Mouse (Mus musculus): ENCODE results near the gene Atg16l1. TPM values are rescaled to one million over a fixed set of nuclear protein-coding genes. Genes with fewer than 3 reads are reported as not detected.

Gene Atg16l1
- polyA plus RNA-seq, 2 experiments: 10.9 to 13.4 TPM

- TF ChIP-seq CTCF (IDR thresholded peaks at IDR 0.05; ENCODE audit: low read depth) (no peak), EP300 (IDR thresholded peaks at IDR 0.05; ENCODE audit: low read depth) (no peak)
- Histone ChIP-seq H3K4me3 (ENCODE audit: insufficient read depth in 1 of 2, low read depth in 2 of 2, low read length in 2 of 2) (no peak overlapping the region), H3K9me3 (ENCODE audit: control insufficient read depth, low read length) (no peaks in the 10 kb centered on the region), H3K4me1 (replicated peaks; ENCODE audit: control insufficient read depth in 2 of 2, insufficient read depth in 2 of 2, low read length in 1 of 2) (no peaks in the 10 kb centered on the region), H3K27ac (no peak overlapping the region), H3K36me3 (replicated peaks; ENCODE audit: control insufficient read depth, insufficient read depth, low read depth) (no peaks in the 10 kb centered on the region), H3K27me3 (ENCODE audit: control insufficient read depth, insufficient read depth, low read length) (no peaks in the 10 kb centered on the region), H3K9ac (replicated peaks) (no peak overlapping the region), H3K4me2 (ENCODE audit: low read depth) (no peak overlapping the region)
- WGBS (ENCODE audit: insufficient replicate concordance): 52% methylated on average over 2 of the region's 2 CpGs
- no peak for DNase-seq (ENCODE audit: low read depth in 3 of 3, low spot score in 3 of 3)
- no peak for ATAC-seq (ENCODE audit: insufficient read depth)
These were observed 26.6 kb upstream of the Atg16l1 start for GRCm38 (mm10) chr1:87729070-87729469.

- 58% methylated on average over 6 of the region's 6 CpGs for WGBS (ENCODE audit: insufficient replicate concordance)
- no peaks in the 10 kb centered on the region for H3K27me3 ChIP-seq (ENCODE audit: control insufficient read depth, insufficient read depth, low read length)
These were observed 25.8 kb upstream of the Atg16l1 start for GRCm38 (mm10) chr1:87729850-87730249.

GRCm38 (mm10) chr1:87730271-87730670, 25.4 kb upstream of the Atg16l1 start:
- no peaks in the 10 kb centered on the region for H3K4me1 ChIP-seq (replicated peaks; ENCODE audit: control insufficient read depth in 2 of 2, insufficient read depth in 2 of 2, low read length in 1 of 2)
- H3K27me3 ChIP-seq (ENCODE audit: control insufficient read depth, insufficient read depth, low read length): no peaks in the 10 kb centered on the region
- no peak overlapping the region for H3K9ac ChIP-seq (replicated peaks)
- TF ChIP-seq CTCF (IDR thresholded peaks at IDR 0.05; ENCODE audit: low read depth) (no peak), EP300 (IDR thresholded peaks at IDR 0.05; ENCODE audit: low read depth) (no peak)
- no peak overlapping the region for H3K27ac ChIP-seq
- no peak overlapping the region for H3K4me2 ChIP-seq (ENCODE audit: low read depth)
- ATAC-seq (ENCODE audit: insufficient read depth) (no peak), DNase-seq (ENCODE audit: low read depth in 3 of 3, low spot score in 3 of 3) (no peak)
- no peaks in the 10 kb centered on the region for H3K36me3 ChIP-seq (replicated peaks; ENCODE audit: control insufficient read depth, insufficient read depth, low read depth)
- WGBS (ENCODE audit: insufficient replicate concordance): 67% methylated on average over 7 of the region's 7 CpGs
- no peak overlapping the region for H3K4me3 ChIP-seq (ENCODE audit: insufficient read depth in 1 of 2, low read depth in 2 of 2, low read length in 2 of 2)
- no peaks in the 10 kb centered on the region for H3K9me3 ChIP-seq (ENCODE audit: control insufficient read depth, low read length)

More at GRCm38 (mm10) chr1:87729850-87730249, 25.8 kb upstream of the Atg16l1 start:
- no peak overlapping the region for H3K4me3 ChIP-seq (ENCODE audit: insufficient read depth in 1 of 2, low read depth in 2 of 2, low read length in 2 of 2)
- H3K36me3 ChIP-seq (replicated peaks; ENCODE audit: control insufficient read depth, insufficient read depth, low read depth): no peaks in the 10 kb centered on the region
- H3K4me1 ChIP-seq (replicated peaks; ENCODE audit: control insufficient read depth in 2 of 2, insufficient read depth in 2 of 2, low read length in 1 of 2): no peaks in the 10 kb centered on the region
- no peak overlapping the region for H3K4me2 ChIP-seq (ENCODE audit: low read depth)
- no peak overlapping the region for H3K27ac ChIP-seq
- H3K9ac ChIP-seq (replicated peaks): no peak overlapping the region
- no peaks in the 10 kb centered on the region for H3K9me3 ChIP-seq (ENCODE audit: control insufficient read depth, low read length)
- no peak for DNase-seq (ENCODE audit: low read depth in 3 of 3, low spot score in 3 of 3)
- TF ChIP-seq CTCF (IDR thresholded peaks at IDR 0.05; ENCODE audit: low read depth) (no peak), EP300 (IDR thresholded peaks at IDR 0.05; ENCODE audit: low read depth) (no peak)
- ATAC-seq (ENCODE audit: insufficient read depth): no peak

DNA sequence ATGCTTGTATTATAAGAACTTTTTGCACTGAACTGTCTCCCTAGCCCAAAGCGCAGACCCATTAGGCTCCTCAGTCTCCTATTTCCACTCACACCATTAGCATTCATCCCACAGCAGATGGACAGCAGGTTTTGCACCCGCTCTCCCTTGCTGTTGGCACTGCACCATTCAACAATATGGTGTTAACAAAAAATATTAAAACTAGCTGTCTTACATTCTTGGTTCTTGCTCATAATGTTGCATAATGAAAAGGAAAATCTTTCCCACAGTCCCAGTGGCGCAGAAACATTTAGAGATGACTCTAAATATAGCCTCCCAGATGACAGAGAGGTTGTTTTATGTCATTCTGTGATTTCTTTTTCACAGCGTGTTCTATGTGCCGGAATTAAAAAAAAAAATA, 22.5 kb upstream of the Atg16l1 start:
- DNase-seq (ENCODE audit: low read depth in 3 of 3, low spot score in 3 of 3) (no peak), ATAC-seq (ENCODE audit: insufficient read depth) (no peak)
- Histone ChIP-seq H3K9me3 (ENCODE audit: control insufficient read depth, low read length) (no peaks in the 10 kb centered on the region), H3K27ac (no peak overlapping the region), H3K9ac (replicated peaks) (no peak overlapping the region), H3K4me2 (ENCODE audit: low read depth) (no peak overlapping the region), H3K4me1 (replicated peaks; ENCODE audit: control insufficient read depth in 2 of 2, insufficient read depth in 2 of 2, low read length in 1 of 2) (no peaks in the 10 kb centered on the region), H3K36me3 (replicated peaks; ENCODE audit: control insufficient read depth, insufficient read depth, low read depth) (no peaks in the 10 kb centered on the region), H3K4me3 (ENCODE audit: insufficient read depth in 1 of 2, low read depth in 2 of 2, low read length in 2 of 2) (no peak overlapping the region), H3K27me3 (ENCODE audit: control insufficient read depth, insufficient read depth, low read length) (no peaks in the 10 kb centered on the region)
- 66% methylated on average over 5 of the region's 5 CpGs for WGBS (ENCODE audit: insufficient replicate concordance)
- no peak for TF ChIP-seq EP300 (IDR thresholded peaks at IDR 0.05; ENCODE audit: low read depth)
- TF ChIP-seq CTCF (IDR thresholded peaks at IDR 0.05; ENCODE audit: low read depth): no peak

- no peak overlapping the region for H3K4me3 ChIP-seq (ENCODE audit: insufficient read depth in 1 of 2, low read depth in 2 of 2, low read length in 2 of 2)
- DNase-seq (ENCODE audit: low read depth in 3 of 3, low spot score in 3 of 3) (no peak), ATAC-seq (ENCODE audit: insufficient read depth) (no peak)
- no peak overlapping the region for H3K27ac ChIP-seq
- H3K9ac ChIP-seq (replicated peaks): no peak overlapping the region
- H3K4me2 ChIP-seq (ENCODE audit: low read depth): no peak overlapping the region
- WGBS (ENCODE audit: insufficient replicate concordance): 47% methylated on average over 3 of the region's 3 CpGs
- H3K4me1 ChIP-seq (replicated peaks; ENCODE audit: control insufficient read depth in 2 of 2, insufficient read depth in 2 of 2, low read length in 1 of 2): no peaks in the 10 kb centered on the region
- no peaks in the 10 kb centered on the region for H3K9me3 ChIP-seq (ENCODE audit: control insufficient read depth, low read length)
- TF ChIP-seq CTCF (IDR thresholded peaks at IDR 0.05; ENCODE audit: low read depth) (no peak), EP300 (IDR thresholded peaks at IDR 0.05; ENCODE audit: low read depth) (no peak)
- no peaks in the 10 kb centered on the region for H3K36me3 ChIP-seq (replicated peaks; ENCODE audit: control insufficient read depth, insufficient read depth, low read depth)
- no peaks in the 10 kb centered on the region for H3K27me3 ChIP-seq (ENCODE audit: control insufficient read depth, insufficient read depth, low read length)
These were observed 21.5 kb upstream of the Atg16l1 start for GRCm38 (mm10) chr1:87734153-87734552.
